Mouse (Mus musculus) intestine, embryonic 16.5 days (tissue): Measurements from ENCODE around the gene Rgs9bp. TPM values are rescaled to one million over a fixed set of nuclear protein-coding genes. Genes with fewer than 3 reads are reported as not detected.

Experiments
- polyA plus RNA-seq: library from polyadenylated mRNA; unstranded; fragments of >200 nt; fragmentation: Nextera tagmentation; extraction: Ambion mirVana; gene quantifications from 2 replicates; pipeline ENCODE4 v1.2.1, GENCODE M21; 2015

The Rgs9bp gene
- polyA plus RNA-seq, 1 experiment from 2014 or later = 0.04 TPM

Other genes with a start within 250 kb of the Rgs9bp start
- gene Faap24, start 188.7 kb downstream of the Rgs9bp start, polyA plus RNA-seq = 21.1 and 22.5 TPM in 2 replicates
- 41.4 and 45.0 TPM in 2 replicates for gene Cep89, start 188.5 kb downstream of the Rgs9bp start, polyA plus RNA-seq
- gene Slc7a9, start 136.8 kb downstream of the Rgs9bp start, polyA plus RNA-seq = 126 and 165 TPM in 2 replicates
- gene Tdrd12, start 47.8 kb downstream of the Rgs9bp start, polyA plus RNA-seq = 0.98 and 1.6 TPM in 2 replicates
- gene Nudt19, start 29.3 kb downstream of the Rgs9bp start, polyA plus RNA-seq = 120 and 128 TPM in 2 replicates
- gene Ankrd27, start 662 bp upstream of the Rgs9bp start, polyA plus RNA-seq = 32.4 and 34.9 TPM in 2 replicates
- 170 and 184 TPM in 2 replicates for gene Pdcd5, start 61.9 kb upstream of the Rgs9bp start, polyA plus RNA-seq
- gene Dpy19l3, start 168.9 kb upstream of the Rgs9bp start, polyA plus RNA-seq = 11.7 and 13.5 TPM in 2 replicates
- 10.9 and 14.6 TPM in 2 replicates for gene Zfp507, start 217.4 kb upstream of the Rgs9bp start, polyA plus RNA-seq